Mouse (Mus musculus) MEL (cell line): Measurements from ENCODE around the gene Kcnn1. TPM values are rescaled to one million over a fixed set of nuclear protein-coding genes. Genes with fewer than 3 reads are reported as not detected.
"Not testable (repeated sequence)": the region's sequence is repeated elsewhere in the genome, so short reads cannot be mapped to it uniquely, and the experiment has no call there.

ENCODE experiments used
- DNase-seq: peaks from one replicate; pipeline ENCODE4 v3.0.0; 2011; ENCODE audit warnings: low read depth, low spot score
- H3K27ac ChIP-seq: 2 replicates; pipeline ENCODE4 v1.5.1; 2012; ENCODE audit warnings: low read depth, mild to moderate bottlenecking, control low read depth, low read length, moderate library complexity; ENCODE audit not compliant: control insufficient read depth
- H3K27me3 ChIP-seq, 2 experiments: fragments of 150-350 bp in 1 of 2; sonication (generic) in 1 of 2; 2 replicates each; pipeline ENCODE4 v1.6.1; 2012; ENCODE audit warnings: low read length in 2 of 2, mild to moderate bottlenecking in 2 of 2, improper control_type of control experiment in 1 of 2, moderate library complexity in 1 of 2; ENCODE audit not compliant: insufficient read depth in 2 of 2, control insufficient read depth in 1 of 2
- H3K36me3 ChIP-seq, 2 experiments: 2 replicates each; pipeline ENCODE4 v1.6.1; 2012 to 2014; ENCODE audit warnings: low read length in 2 of 2, improper control_type of control experiment in 1 of 2, inconsistent platforms in 1 of 2, mild to moderate bottlenecking in 1 of 2; ENCODE audit not compliant: insufficient read depth in 2 of 2, control insufficient read depth in 1 of 2
- H3K4me1 ChIP-seq, 2 experiments: fragments of 150-350 bp in 1 of 2; sonication (generic) in 1 of 2; 2 replicates each; pipeline ENCODE4 v1.6.1; 2012; ENCODE audit warnings: low read length in 2 of 2, improper control_type of control experiment in 1 of 2, mild to moderate bottlenecking in 1 of 2; ENCODE audit not compliant: insufficient read depth in 2 of 2, control insufficient read depth in 1 of 2
- H3K4me3 ChIP-seq, 2 experiments: fragments of 150-350 bp in 1 of 2; sonication (generic) in 1 of 2; 2 replicates each; pipeline ENCODE4 v1.5.1; 2012; ENCODE audit warnings: low read depth in 2 of 2, low read length in 2 of 2, mild to moderate bottlenecking in 2 of 2, moderate library complexity in 2 of 2, control low read depth in 1 of 2, improper control_type of control experiment in 1 of 2; ENCODE audit not compliant: control insufficient read depth in 1 of 2, insufficient read depth in 1 of 2
- H3K79me2 ChIP-seq: 2 replicates; pipeline ENCODE4 v1.6.1; 2012; ENCODE audit warnings: mild to moderate bottlenecking, low read length, moderate library complexity; ENCODE audit not compliant: control insufficient read depth, poor library complexity, insufficient read depth
- H3K9ac ChIP-seq: 2 replicates; pipeline ENCODE4 v1.6.1; 2012; ENCODE audit warnings: low read depth, mild to moderate bottlenecking, control low read depth, low read length, moderate library complexity; ENCODE audit not compliant: control insufficient read depth, poor library complexity, severe bottlenecking
- H3K9me3 ChIP-seq: fragments of 150-350 bp; sonication (generic); replicated peaks from 2 replicates; pipeline ENCODE4 v1.6.1; 2012; ENCODE audit warnings: mild to moderate bottlenecking, low read length, improper control_type of control experiment, moderate library complexity; ENCODE audit not compliant: insufficient read depth
- E2F4 ChIP-seq: IDR thresholded peaks from 2 replicates; pipeline ENCODE4 v1.6.1; 2011; ENCODE audit warnings: low read depth, low read length, improper control_type of control experiment, borderline replicate concordance
- EP300 ChIP-seq, 2 experiments: IDR thresholded peaks; 2 replicates each; pipeline ENCODE4 v1.6.1; 2011; ENCODE audit warnings: improper control_type of control experiment in 2 of 2, low read length in 2 of 2, low read depth in 1 of 2, mild to moderate bottlenecking in 1 of 2
- ETS1 ChIP-seq: IDR thresholded peaks from 2 replicates; pipeline ENCODE4 v1.6.1; 2012; ENCODE audit warnings: low read depth, mild to moderate bottlenecking, inconsistent platforms, low read length, improper control_type of control experiment, moderate library complexity
- GABPA ChIP-seq: IDR thresholded peaks from 2 replicates; pipeline ENCODE4 v1.6.1; 2012; ENCODE audit warnings: low read depth, mild to moderate bottlenecking, inconsistent platforms, low read length, improper control_type of control experiment, moderate library complexity
- HCFC1 ChIP-seq: IDR thresholded peaks from 2 replicates; pipeline ENCODE4 v1.6.1; 2012; ENCODE audit warnings: low read depth, mild to moderate bottlenecking, inconsistent platforms, low read length, improper control_type of control experiment, moderate library complexity
- NELFE ChIP-seq: IDR thresholded peaks from 2 replicates; pipeline ENCODE4 v1.6.1; 2011; ENCODE audit warnings: low read depth, low read length, improper control_type of control experiment
- NRF1 ChIP-seq: IDR thresholded peaks from 2 replicates; pipeline ENCODE4 v1.6.1; 2014; ENCODE audit warnings: low read depth, mild to moderate bottlenecking, inconsistent platforms, low read length, improper control_type of control experiment, moderate library complexity; ENCODE audit not compliant: poor library complexity, insufficient read depth, severe bottlenecking
- POLR2A ChIP-seq, 2 experiments: IDR thresholded peaks; 2 replicates each; pipeline ENCODE4 v1.6.1; 2011 to 2012; ENCODE audit warnings: low read length in 2 of 2, mild to moderate bottlenecking in 2 of 2, control low read depth in 1 of 2, improper control_type of control experiment in 1 of 2, low read depth in 1 of 2, moderate library complexity in 1 of 2; ENCODE audit not compliant: control insufficient read depth in 1 of 2, insufficient read depth in 1 of 2, poor library complexity in 1 of 2
- RCOR1 ChIP-seq: IDR thresholded peaks from 2 replicates; pipeline ENCODE4 v1.6.1; 2012; ENCODE audit warnings: low read depth, mild to moderate bottlenecking, inconsistent platforms, low read length, improper control_type of control experiment
- UBTF ChIP-seq: IDR thresholded peaks from 2 replicates; pipeline ENCODE4 v1.6.1; 2012; ENCODE audit warnings: low read depth, mild to moderate bottlenecking, inconsistent platforms, low read length, improper control_type of control experiment, moderate library complexity, borderline replicate concordance; ENCODE audit not compliant: insufficient read depth
- polyA plus RNA-seq, 2 experiments: library from polyadenylated mRNA; stranded (reverse) in 1 of 2; unstranded in 1 of 2; fragments of >175 nt in 1 of 2; fragments of >200 nt in 1 of 2; gene quantifications; 2 replicates each; pipeline versions ENCODE4 v1.2.1 to v1.2.4; 2012; ENCODE audit warnings: low replicate concordance in 2 of 2, low read depth in 1 of 2; ENCODE audit not compliant: insufficient read length in 2 of 2, insufficient read depth in 1 of 2, missing spikeins in 1 of 2
- total RNA-seq: library from RNA; depleted of rRNA; stranded (reverse); fragments of 300-350 nt; gene quantifications from 2 replicates; pipeline ENCODE4 v1.2.3, GENCODE M21; 2012

Gene Kcnn1
- total and polyA plus RNA-seq, 3 experiments: 8.9 to 10.7 TPM; not detected in 1

DNA sequence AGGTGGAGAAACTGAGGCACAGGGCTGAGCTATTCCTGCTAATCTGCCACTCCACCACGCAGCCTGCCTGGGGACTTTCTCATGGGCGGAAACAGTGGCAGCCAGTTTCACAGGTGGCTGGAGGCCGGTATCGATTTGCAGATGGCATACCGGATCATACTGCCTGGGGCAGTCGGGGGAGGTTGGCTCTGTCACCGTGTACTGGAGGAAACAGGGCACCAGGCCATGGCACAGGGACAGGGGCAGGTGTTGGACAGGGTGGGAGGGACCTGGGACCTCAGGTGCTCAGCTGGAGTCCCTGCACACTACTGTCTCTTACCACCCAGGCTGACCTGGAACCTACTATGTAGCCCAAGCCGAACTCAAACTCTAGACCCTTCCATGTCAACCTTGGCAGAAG, 37.2 kb downstream of the Kcnn1 start:
- TF ChIP-seq GABPA: no peak
- TF ChIP-seq E2F4: no peak
- no peak for TF ChIP-seq EP300 (IDR thresholded peaks at IDR 0.05; ENCODE audit: low read depth in 1 of 2, low read length in 2 of 2)
- TF ChIP-seq NELFE: no peak
- no peak for TF ChIP-seq RCOR1
- no peak for TF ChIP-seq UBTF
- no peak for TF ChIP-seq NRF1
- TF ChIP-seq POLR2A (IDR thresholded peaks at IDR 0.05; ENCODE audit: control insufficient read depth in 1 of 2, insufficient read depth in 1 of 2, low read depth in 1 of 2, low read length in 2 of 2, poor library complexity in 1 of 2): no peak
- DNase-seq: no peak
- Histone ChIP-seq H3K4me1 (no peaks in the 10 kb centered on the region; a peak in 1 of 4 replicates), H3K27me3 (no peaks in the 10 kb centered on the region), H3K27ac (no peak overlapping the region), H3K36me3 (no peaks in the 10 kb centered on the region), H3K9ac (no peak overlapping the region), H3K4me3 (no peak overlapping the region), H3K79me2 (no peaks in the 10 kb centered on the region), H3K9me3 (no peaks in the 10 kb centered on the region)

DNA sequence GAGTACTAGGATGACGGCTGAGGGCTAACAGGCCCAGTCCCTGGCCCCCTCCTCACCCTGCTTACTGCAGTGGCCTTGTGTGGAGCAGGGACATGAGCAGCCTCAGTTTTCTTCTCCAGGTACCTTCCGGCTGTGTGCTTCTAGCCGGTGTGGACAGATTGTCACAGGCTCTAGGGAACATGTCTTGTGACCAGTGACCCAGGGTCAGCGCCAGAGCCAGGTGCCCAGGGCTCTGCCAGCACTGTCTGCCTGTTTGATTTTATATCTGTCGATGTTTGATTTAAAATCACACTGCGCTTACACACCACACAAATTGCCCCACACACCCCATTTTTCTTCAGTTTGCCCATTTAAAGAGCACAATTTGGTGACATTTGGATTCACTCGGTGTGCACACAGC, 39.3 kb downstream of the Kcnn1 start:
- DNase-seq: no peak
- no peaks in the 10 kb centered on the region for H3K27me3 ChIP-seq
- no peaks in the 10 kb centered on the region for H3K9me3 ChIP-seq
- H3K79me2 ChIP-seq: no peaks in the 10 kb centered on the region
- no peak overlapping the region for H3K27ac ChIP-seq
- TF ChIP-seq NRF1 (no peak), ETS1 (no peak), HCFC1 (no peak)
- no peaks in the 10 kb centered on the region; a peak in 1 of 4 replicates for H3K4me1 ChIP-seq
- H3K4me3 ChIP-seq: no peak overlapping the region
- no peak overlapping the region for H3K9ac ChIP-seq
- no peaks in the 10 kb centered on the region for H3K36me3 ChIP-seq

DNA sequence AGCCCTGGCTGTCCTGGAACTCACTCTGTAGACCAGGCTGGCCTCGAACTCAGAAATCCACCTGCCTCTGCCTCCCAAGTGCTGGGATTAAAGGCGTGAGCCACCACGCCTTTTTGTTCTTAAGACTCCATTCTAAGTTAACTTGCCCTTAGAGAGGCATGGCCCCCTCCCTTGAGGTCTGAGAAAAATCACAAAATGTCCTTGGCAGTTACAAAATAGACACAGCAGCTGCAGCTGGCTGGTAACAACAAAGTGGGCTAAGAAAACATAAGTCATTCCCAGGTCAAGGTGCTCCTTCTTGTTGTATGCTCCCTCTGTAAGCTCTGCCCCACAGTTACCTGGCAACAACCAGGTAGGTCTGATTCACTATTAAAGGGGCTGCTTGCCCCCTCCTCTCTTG, 40.5 kb downstream of the Kcnn1 start:
- H3K27ac ChIP-seq, DNase-seq, H3K9me3 ChIP-seq, H3K4me1 ChIP-seq, H3K79me2 ChIP-seq, H3K9ac ChIP-seq, H3K36me3 ChIP-seq, H3K27me3 ChIP-seq, H3K4me3 ChIP-seq: not testable (repeated sequence)
